Mouse (Mus musculus): ENCODE measurements at regions not wholly inside any gene's neighbourhood (a gene's known extent, or its start where the extent isn't known, plus 50 kb on each side); places are given as distances from the start of the nearest gene placed in this dataset.

GRCm38 (mm10) chr8:54392866-54393265 is 136.5 kb upstream of the Asb5 start:
- DNase-seq (ENCODE audit: low spot score) (no peak), ATAC-seq (replicated peaks; ENCODE audit: low FRiP score) (no peak)
- H3K9me3 ChIP-seq (ENCODE audit: control insufficient read depth, low read length): no peaks in the 10 kb centered on the region

DNA sequence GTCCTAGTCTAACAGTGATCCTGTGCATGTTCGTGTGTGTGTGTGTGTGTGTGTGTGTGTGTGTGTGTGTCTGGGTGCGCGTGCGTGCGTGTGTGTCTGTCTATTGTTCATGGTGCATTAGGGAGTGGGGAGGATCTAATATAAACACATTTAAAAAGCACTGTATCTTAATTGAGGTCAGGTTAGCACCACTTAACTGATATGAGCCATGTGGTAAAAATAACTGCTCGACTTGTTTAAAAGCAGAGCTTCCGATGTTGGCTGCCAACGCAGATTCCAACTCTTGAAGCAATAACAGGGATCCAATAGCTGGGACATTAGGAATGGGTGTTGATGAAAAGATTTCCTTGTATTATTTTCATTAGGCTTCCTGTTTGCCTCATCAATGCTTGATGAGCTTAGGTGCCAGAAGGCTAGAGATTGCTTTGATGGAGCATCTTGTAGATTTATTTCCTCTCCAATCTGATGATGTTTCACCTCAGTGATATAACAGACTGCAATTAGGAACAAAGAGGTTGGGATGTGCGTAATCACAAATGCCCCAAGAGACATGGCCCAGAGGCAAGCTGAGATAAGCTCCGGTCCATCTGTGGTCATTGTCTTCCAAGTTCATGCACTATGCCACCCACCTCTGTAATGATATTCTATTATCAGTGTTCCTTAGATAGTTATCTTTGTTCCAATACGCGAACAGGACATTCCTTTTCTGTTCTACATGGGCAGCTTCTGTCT is 135.7 kb upstream of the Asb5 start:
- H3K27ac ChIP-seq (ENCODE audit: low read depth, low read length): no peak overlapping the region
- DNase-seq (ENCODE audit: low spot score): no peak
- H3K4me1 ChIP-seq (replicated peaks; ENCODE audit: control insufficient read depth, insufficient read depth, low read length): no peaks in the 10 kb centered on the region
- no peak overlapping the region for H3K4me3 ChIP-seq (ENCODE audit: low read depth, low read length)
- H3K9ac ChIP-seq (ENCODE audit: low read length): no peak overlapping the region
- H3K36me3 ChIP-seq (ENCODE audit: control insufficient read depth, insufficient read depth, low read length): no peaks in the 10 kb centered on the region
- no peak for ATAC-seq (replicated peaks; ENCODE audit: low FRiP score)
- no peaks in the 10 kb centered on the region for H3K9me3 ChIP-seq (ENCODE audit: control insufficient read depth, low read length)
- H3K27me3 ChIP-seq (ENCODE audit: control insufficient read depth, insufficient read depth, low read length): no peaks in the 10 kb centered on the region
- 86% methylated on average over 12 of the region's 12 CpGs for WGBS
- no peak overlapping the region for H3K4me2 ChIP-seq (ENCODE audit: low read depth, low read length, severe bottlenecking)

More at GRCm38 (mm10) chr8:54392866-54393265, 136.5 kb upstream of the Asb5 start:
- no peak overlapping the region for H3K4me3 ChIP-seq (ENCODE audit: low read depth, low read length)
- H3K27ac ChIP-seq (ENCODE audit: low read depth, low read length): no peak overlapping the region
- no peaks in the 10 kb centered on the region for H3K36me3 ChIP-seq (ENCODE audit: control insufficient read depth, insufficient read depth, low read length)
- H3K27me3 ChIP-seq (ENCODE audit: control insufficient read depth, insufficient read depth, low read length): no peaks in the 10 kb centered on the region
- H3K4me2 ChIP-seq (ENCODE audit: low read depth, low read length, severe bottlenecking): no peak overlapping the region
- H3K4me1 ChIP-seq (replicated peaks; ENCODE audit: control insufficient read depth, insufficient read depth, low read length): no peaks in the 10 kb centered on the region
- H3K9ac ChIP-seq (ENCODE audit: low read length): no peak overlapping the region

- Histone ChIP-seq H3K4me3 (ENCODE audit: low read depth, low read length) (no peak overlapping the region), H3K27me3 (ENCODE audit: control insufficient read depth, insufficient read depth, low read length) (no peaks in the 10 kb centered on the region), H3K36me3 (ENCODE audit: control insufficient read depth, insufficient read depth, low read length) (no peaks in the 10 kb centered on the region), H3K4me2 (ENCODE audit: low read depth, low read length, severe bottlenecking) (no peak overlapping the region), H3K4me1 (replicated peaks; ENCODE audit: control insufficient read depth, insufficient read depth, low read length) (no peaks in the 10 kb centered on the region), H3K27ac (ENCODE audit: low read depth, low read length) (no peak overlapping the region), H3K9ac (ENCODE audit: low read length) (no peak overlapping the region), H3K9me3 (ENCODE audit: control insufficient read depth, low read length) (no peaks in the 10 kb centered on the region)
- no peak for DNase-seq (ENCODE audit: low spot score)
- ATAC-seq (replicated peaks; ENCODE audit: low FRiP score): peak; percentile 76
- 65% methylated on average over 2 of the region's 2 CpGs for WGBS
Measured at GRCm38 (mm10) chr8:54405723-54406122, 123.7 kb upstream of the Asb5 start.

DNA sequence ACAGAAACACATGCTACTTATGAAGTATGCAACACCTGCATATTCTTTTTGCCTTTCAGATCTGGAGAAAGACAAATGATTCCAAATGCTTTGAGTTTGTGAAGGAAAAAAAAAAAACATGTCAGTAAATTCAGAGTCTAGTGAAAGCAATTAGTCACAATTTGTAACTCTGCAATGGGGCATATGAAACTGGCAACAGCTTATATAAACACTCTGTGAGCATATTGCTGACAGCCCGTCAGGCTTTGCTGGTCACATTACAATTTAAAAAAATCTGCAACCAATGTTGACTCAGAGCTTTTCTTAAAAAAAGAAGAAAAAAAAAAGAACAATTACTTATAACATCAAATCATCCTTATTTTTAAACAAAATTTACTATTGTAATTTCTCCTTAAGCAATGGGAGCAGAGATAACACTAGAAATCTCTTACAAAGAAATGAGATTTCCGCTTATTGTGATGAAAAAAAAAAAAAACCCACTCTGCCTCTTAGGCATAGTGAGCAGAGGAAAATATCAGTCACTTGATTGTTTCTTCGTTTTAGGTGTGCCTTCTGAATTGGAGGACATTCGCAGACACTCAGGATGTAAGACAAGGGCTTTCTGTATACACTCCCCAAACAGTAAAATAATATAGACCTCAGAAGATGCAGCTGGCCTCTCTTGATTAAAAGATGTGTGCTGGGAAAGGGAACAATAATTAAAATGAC is 115.1 kb upstream of the Asb5 start:
- Histone ChIP-seq H3K36me3 (ENCODE audit: control insufficient read depth, insufficient read depth, low read length) (no peaks in the 10 kb centered on the region), H3K4me1 (replicated peaks; ENCODE audit: control insufficient read depth, insufficient read depth, low read length) (no peaks in the 10 kb centered on the region), H3K4me3 (ENCODE audit: low read depth, low read length) (no peak overlapping the region), H3K4me2 (ENCODE audit: low read depth, low read length, severe bottlenecking) (no peak overlapping the region), H3K9me3 (ENCODE audit: control insufficient read depth, low read length) (no peaks in the 10 kb centered on the region), H3K9ac (ENCODE audit: low read length) (no peak overlapping the region), H3K27me3 (ENCODE audit: control insufficient read depth, insufficient read depth, low read length) (no peaks in the 10 kb centered on the region), H3K27ac (ENCODE audit: low read depth, low read length) (no peak overlapping the region)
- WGBS: 87% methylated on average over 4 of the region's 4 CpGs
- ATAC-seq (replicated peaks; ENCODE audit: low FRiP score) (no peak), DNase-seq (ENCODE audit: low spot score) (no peak)

DNA sequence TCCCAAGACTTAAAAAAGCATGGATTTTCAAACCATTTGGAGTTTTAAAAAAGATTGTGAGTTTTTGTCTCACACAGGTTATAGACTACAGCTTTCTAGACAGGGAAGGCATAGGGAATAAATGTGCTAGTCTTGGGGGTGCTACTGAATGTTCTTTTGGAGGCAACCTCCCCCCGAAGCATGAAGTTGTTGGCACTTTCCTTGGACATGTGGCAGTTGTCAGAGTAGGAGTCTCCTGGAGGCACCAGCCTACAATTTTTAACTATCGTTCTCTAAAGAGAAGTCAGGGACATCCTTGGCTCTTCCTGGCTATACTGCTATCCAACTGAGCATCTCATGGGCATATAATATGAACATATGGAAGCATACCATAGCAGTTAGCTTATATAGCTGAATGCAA is 112.7 kb upstream of the Asb5 start:
- H3K4me3 ChIP-seq (ENCODE audit: low read depth, low read length): no peak overlapping the region
- no peaks in the 10 kb centered on the region for H3K27me3 ChIP-seq (ENCODE audit: control insufficient read depth, insufficient read depth, low read length)
- DNase-seq (ENCODE audit: low spot score): no peak
- 89% methylated on average over 2 of the region's 2 CpGs for WGBS
- no peaks in the 10 kb centered on the region for H3K36me3 ChIP-seq (ENCODE audit: control insufficient read depth, insufficient read depth, low read length)
- H3K9ac ChIP-seq (ENCODE audit: low read length): no peak overlapping the region
- no peak overlapping the region for H3K4me2 ChIP-seq (ENCODE audit: low read depth, low read length, severe bottlenecking)
- no peaks in the 10 kb centered on the region for H3K9me3 ChIP-seq (ENCODE audit: control insufficient read depth, low read length)
- no peak overlapping the region for H3K27ac ChIP-seq (ENCODE audit: low read depth, low read length)
- no peaks in the 10 kb centered on the region for H3K4me1 ChIP-seq (replicated peaks; ENCODE audit: control insufficient read depth, insufficient read depth, low read length)
- no peak for ATAC-seq (replicated peaks; ENCODE audit: low FRiP score)

GRCm38 (mm10) chr8:54418035-54418434 is 111.3 kb upstream of the Asb5 start:
- H3K4me3 ChIP-seq (ENCODE audit: low read depth, low read length): no peak overlapping the region
- WGBS: 86% methylated on average over 2 of the region's 2 CpGs

DNA sequence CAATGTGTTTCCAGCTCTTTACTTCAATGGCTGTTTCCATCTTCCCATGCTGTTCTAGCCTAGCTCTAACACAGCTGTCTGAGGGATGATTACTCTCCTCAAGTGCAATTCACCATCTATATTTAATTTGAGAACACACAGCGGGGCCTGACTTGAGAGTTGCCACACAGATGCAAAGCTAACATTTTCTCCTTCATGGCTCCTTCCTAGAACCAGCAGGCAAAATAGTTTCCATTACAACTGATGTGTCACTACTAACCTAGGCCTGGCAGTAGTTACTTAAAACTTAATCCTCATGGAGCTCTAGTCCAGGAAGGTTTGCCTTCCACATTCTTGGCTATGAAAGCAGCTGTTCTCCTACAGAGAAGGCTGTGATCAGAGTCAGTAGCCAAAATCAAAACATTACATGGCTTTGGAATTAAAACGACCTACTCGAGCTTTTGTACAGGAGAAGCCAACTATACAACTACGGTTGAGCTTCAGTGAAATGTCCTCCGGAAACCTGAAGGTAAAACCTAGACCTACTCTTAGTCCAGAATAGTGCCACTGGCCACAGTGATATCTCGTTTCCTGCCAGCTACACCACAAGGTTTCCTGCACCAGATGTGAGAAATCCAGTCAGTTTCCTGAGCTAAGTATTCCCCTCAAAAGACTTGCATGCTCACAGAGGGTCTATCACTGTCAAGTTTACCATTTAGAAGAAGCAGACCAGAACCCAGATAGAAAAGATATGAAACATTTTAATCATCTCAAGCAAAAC is 108.9 kb upstream of the Asb5 start:
- Histone ChIP-seq H3K4me2 (ENCODE audit: low read depth, low read length, severe bottlenecking) (no peak overlapping the region), H3K4me1 (replicated peaks; ENCODE audit: control insufficient read depth, insufficient read depth, low read length) (no peaks in the 10 kb centered on the region), H3K4me3 (ENCODE audit: low read depth, low read length) (no peak overlapping the region), H3K36me3 (ENCODE audit: control insufficient read depth, insufficient read depth, low read length) (no peaks in the 10 kb centered on the region), H3K9ac (ENCODE audit: low read length) (no peak overlapping the region), H3K9me3 (ENCODE audit: control insufficient read depth, low read length) (no peaks in the 10 kb centered on the region), H3K27ac (ENCODE audit: low read depth, low read length) (no peak overlapping the region), H3K27me3 (ENCODE audit: control insufficient read depth, insufficient read depth, low read length) (no peaks in the 10 kb centered on the region)
- no peak for ATAC-seq (replicated peaks; ENCODE audit: low FRiP score)
- DNase-seq (ENCODE audit: low spot score): no peak
- WGBS: 92% methylated on average over 6 of the region's 6 CpGs

More at GRCm38 (mm10) chr8:54418035-54418434, 111.3 kb upstream of the Asb5 start:
- H3K9me3 ChIP-seq (ENCODE audit: control insufficient read depth, low read length): no peaks in the 10 kb centered on the region
- H3K27ac ChIP-seq (ENCODE audit: low read depth, low read length): no peak overlapping the region
- no peaks in the 10 kb centered on the region for H3K4me1 ChIP-seq (replicated peaks; ENCODE audit: control insufficient read depth, insufficient read depth, low read length)
- no peaks in the 10 kb centered on the region for H3K36me3 ChIP-seq (ENCODE audit: control insufficient read depth, insufficient read depth, low read length)
- no peak overlapping the region for H3K9ac ChIP-seq (ENCODE audit: low read length)
- ATAC-seq (replicated peaks; ENCODE audit: low FRiP score) (no peak), DNase-seq (ENCODE audit: low spot score) (no peak)
- H3K27me3 ChIP-seq (ENCODE audit: control insufficient read depth, insufficient read depth, low read length): no peaks in the 10 kb centered on the region
- no peak overlapping the region for H3K4me2 ChIP-seq (ENCODE audit: low read depth, low read length, severe bottlenecking)

DNA sequence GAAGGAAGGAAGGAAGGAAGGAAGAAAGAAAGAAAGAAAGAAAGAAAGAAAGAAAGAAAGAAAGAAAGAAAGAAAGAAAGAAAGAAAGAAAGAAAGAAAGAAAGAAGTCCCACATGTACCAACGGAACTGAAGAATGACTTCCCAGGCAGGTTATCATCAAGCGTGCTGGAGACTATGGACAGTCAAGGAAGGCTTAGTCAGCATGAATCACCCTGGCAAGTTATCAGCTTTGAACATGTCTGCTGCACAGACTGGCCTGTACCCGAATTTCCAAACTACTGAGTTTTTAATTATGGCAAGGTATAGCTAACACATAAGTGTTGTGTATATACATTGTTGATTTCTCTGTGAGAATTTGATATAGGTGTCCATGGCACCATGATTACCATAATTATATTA is 104.3 kb upstream of the Asb5 start:
- DNase-seq (ENCODE audit: low spot score) (no peak), ATAC-seq (replicated peaks; ENCODE audit: low FRiP score) (no peak)
- Histone ChIP-seq H3K36me3 (ENCODE audit: control insufficient read depth, insufficient read depth, low read length) (no peaks in the 10 kb centered on the region), H3K4me2 (ENCODE audit: low read depth, low read length, severe bottlenecking) (no peak overlapping the region), H3K4me1 (replicated peaks; ENCODE audit: control insufficient read depth, insufficient read depth, low read length) (no peaks in the 10 kb centered on the region), H3K4me3 (ENCODE audit: low read depth, low read length) (no peak overlapping the region), H3K27me3 (ENCODE audit: control insufficient read depth, insufficient read depth, low read length) (no peaks in the 10 kb centered on the region), H3K9ac (ENCODE audit: low read length) (no peak overlapping the region), H3K9me3 (ENCODE audit: control insufficient read depth, low read length) (no peaks in the 10 kb centered on the region), H3K27ac (ENCODE audit: low read depth, low read length) (no peak overlapping the region)
- 92% methylated on average over 3 of the region's 3 CpGs for WGBS
